Mouse (Mus musculus) midbrain, embryonic 12.5 days (tissue): Measurements from ENCODE around the gene Wfdc2. TPM values are rescaled to one million over a fixed set of nuclear protein-coding genes. Genes with fewer than 3 reads are reported as not detected.

Experiments used
- ATAC-seq: fragments of 200-750 bp; cut with Nextera tagmentation; 2 replicates; pipeline ENCODE4 v1.8.0; 2017; ENCODE audit warnings: low read depth, moderate TSS enrichment, moderate library complexity; ENCODE audit not compliant: low FRiP score
- H3K27ac ChIP-seq: fragments of 300-500 bp; sonication (generic); replicated peaks from 2 replicates; pipeline ENCODE4 v1.5.1; 2016; ENCODE audit warnings: mild to moderate bottlenecking
- H3K27me3 ChIP-seq: fragments of 300-500 bp; sonication (generic); 2 replicates; pipeline ENCODE4 v1.6.1; 2016; ENCODE audit warnings: mild to moderate bottlenecking
- H3K36me3 ChIP-seq: fragments of 300-500 bp; sonication (generic); 2 replicates; pipeline ENCODE4 v1.6.1; 2016
- H3K4me1 ChIP-seq: fragments of 300-500 bp; sonication (generic); 2 replicates; pipeline ENCODE4 v1.6.1; 2016
- H3K4me2 ChIP-seq: fragments of 300-500 bp; sonication (generic); replicated peaks from 2 replicates; pipeline ENCODE4 v1.6.1; 2016; ENCODE audit warnings: mild to moderate bottlenecking, moderate library complexity
- H3K4me3 ChIP-seq: fragments of 300-500 bp; sonication (generic); 2 replicates; pipeline ENCODE4 v1.5.1; 2016; ENCODE audit warnings: mild to moderate bottlenecking
- H3K9ac ChIP-seq: fragments of 300-500 bp; sonication (generic); replicated peaks from 2 replicates; pipeline ENCODE4 v1.6.1; 2016; ENCODE audit warnings: mild to moderate bottlenecking, moderate library complexity
- H3K9me3 ChIP-seq: fragments of 300-500 bp; sonication (generic); 2 replicates; pipeline ENCODE4 v1.6.1; 2016; ENCODE audit warnings: mild to moderate bottlenecking
- WGBS: fragments of 180-500 bp; shearing (Covaris S2); methylation state at CpG from one replicate; pipeline ENCODE4 v1.1.7; 2016; 5-methylcytosine and 5-hydroxymethylcytosine counted together
- polyA plus RNA-seq: library from polyadenylated mRNA; unstranded; fragments of >200 nt; fragmentation: Nextera tagmentation; extraction: Ambion mirVana; gene quantifications from 2 replicates; pipeline ENCODE4 v1.2.1, GENCODE M21; 2016

The Wfdc2 gene
- polyA plus RNA-seq = 15.3 and 16.4 TPM in 2 replicates

DNA sequence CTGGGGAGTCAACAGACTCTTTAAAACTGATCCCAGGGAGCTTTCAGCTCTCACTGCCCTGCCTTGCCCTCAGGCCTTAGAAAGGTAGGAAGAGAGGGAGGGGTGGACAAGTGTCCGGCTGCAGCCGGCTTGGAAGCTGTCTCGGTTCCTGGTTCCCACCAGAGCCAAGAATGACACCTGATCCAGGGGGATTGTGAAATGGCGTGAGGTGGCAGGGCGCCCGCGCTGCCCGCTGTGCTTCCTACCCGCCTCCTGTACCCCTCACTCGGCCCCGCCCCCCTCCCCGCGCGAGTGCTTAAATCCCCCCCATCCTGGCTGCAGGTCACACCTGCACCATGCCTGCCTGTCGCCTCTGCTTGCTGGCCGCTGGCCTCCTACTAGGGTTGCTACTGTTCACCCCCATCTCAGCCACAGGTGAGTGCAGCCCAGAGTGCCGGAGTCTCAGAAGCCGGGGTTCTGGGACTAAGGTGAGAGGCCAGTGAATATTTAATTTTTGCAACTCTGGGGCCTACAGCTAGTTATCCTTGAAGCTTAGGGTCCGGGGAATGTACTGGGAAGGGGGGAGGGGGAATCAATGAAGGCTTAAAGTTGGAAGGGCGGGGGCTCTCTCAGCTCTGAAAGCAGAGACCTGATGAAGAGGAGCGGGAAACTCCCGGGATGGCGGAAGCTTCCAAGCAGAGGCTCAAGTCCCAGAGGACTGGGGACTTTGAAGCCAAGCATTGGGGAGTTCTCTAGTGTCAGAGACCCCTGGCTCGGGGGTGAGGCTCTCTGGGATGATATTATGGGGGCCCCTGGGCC is at the start of gene Wfdc2:
Gene Wfdc2, plus strand, starts transcription at position 23 of the 798 bp plus-strand sequence.
- 1% methylated on average over 24 of the region's 24 CpGs for WGBS
- ATAC-seq = no peak
- H3K36me3 ChIP-seq = no peaks in the 10 kb centered on the region

DNA sequence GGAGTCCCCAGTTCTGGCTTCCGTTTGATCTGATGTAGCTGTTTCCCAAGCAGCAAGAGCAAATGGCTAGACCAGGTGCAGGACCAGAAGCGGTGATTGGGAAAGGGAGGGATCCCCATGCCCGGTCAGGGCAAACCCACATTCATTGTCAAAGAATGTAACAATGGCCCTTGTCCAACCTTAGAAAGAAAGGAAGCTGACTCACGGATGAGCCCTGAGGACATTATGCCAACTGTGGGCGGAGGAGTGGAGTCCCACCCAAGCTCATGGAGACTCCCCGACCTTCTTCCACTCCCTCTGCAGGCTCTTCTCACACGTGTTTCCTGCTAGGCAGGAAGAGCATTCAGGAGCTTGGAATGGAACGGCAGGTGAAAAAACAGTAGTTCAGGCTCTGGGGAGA is 48.8 kb upstream of the Wfdc2 start:
- Histone ChIP-seq H3K27me3 (no peaks in the 10 kb centered on the region), H3K4me1 (no peaks in the 10 kb centered on the region), H3K9me3 (no peaks in the 10 kb centered on the region), H3K36me3 (no peaks in the 10 kb centered on the region; the same call in 1 of the 2 replicates), H3K4me3 (no peak overlapping the region), H3K9ac (no peak overlapping the region), H3K27ac (no peak overlapping the region), H3K4me2 (no peak overlapping the region)
- no peak for ATAC-seq
- WGBS = 80% methylated on average over 8 of the region's 8 CpGs

More for the DNA sequence above, at the start of gene Wfdc2:
- Histone ChIP-seq H3K4me1 (peaks cover 15% of the 10 kb centered on the region), H3K9me3 (no peaks in the 10 kb centered on the region), H3K27ac (no peak within 1 kb of the TSS), H3K9ac (peak within 1 kb of the TSS; percentile 65), H3K4me3 (peak within 1 kb of the TSS; percentile 44), H3K27me3 (peaks cover 42% of the 10 kb centered on the region), H3K4me2 (peak within 1 kb of the TSS; percentile 88)

DNA sequence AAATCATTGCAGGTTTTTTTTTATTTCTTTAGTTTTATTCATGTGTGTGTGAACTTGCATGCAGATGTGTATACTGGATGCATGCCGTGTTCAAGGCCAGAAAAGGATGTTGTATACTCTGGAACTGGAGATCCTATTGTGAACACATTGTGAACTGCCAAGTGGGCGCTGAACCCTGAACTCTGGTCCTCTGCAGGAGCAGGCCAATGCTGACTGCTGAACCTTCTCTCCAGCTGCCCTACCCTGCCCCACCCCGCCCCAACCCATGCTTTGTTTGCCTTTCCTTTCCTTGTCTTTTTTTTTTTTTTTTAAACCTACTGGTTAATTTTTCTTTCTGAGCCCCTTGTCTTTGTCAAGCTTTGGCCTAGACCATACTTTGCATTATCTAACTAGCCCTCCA is 47.3 kb upstream of the Wfdc2 start:
- H3K27ac ChIP-seq = no peak overlapping the region
- no peaks in the 10 kb centered on the region for H3K36me3 ChIP-seq
- H3K4me2 ChIP-seq = no peak overlapping the region
- no peak overlapping the region for H3K4me3 ChIP-seq
- no peaks in the 10 kb centered on the region for H3K4me1 ChIP-seq
- WGBS = 83% methylated on average over 3 of the region's 3 CpGs
- ATAC-seq = no peak
- no peaks in the 10 kb centered on the region for H3K27me3 ChIP-seq
- no peaks in the 10 kb centered on the region for H3K9me3 ChIP-seq
- no peak overlapping the region for H3K9ac ChIP-seq

DNA sequence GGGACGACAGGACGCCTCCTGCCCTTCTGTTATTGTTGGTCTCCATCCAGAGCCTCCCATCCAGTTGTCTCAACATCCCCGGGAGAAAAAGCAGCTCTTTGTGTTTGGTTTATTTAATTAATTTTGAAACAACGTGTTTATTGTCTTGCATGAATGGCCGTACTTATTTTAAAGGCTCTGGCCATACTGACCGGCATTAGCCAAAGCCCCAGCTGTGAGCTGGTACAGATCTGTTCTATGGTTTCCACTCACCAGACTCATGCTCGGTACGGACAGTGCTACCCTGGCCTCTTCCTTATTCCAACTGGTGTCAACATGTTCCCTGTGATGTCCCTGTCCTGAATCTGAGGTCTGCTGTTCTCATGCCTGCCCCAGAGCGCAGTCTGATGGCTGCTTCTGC is 46.3 kb upstream of the Wfdc2 start:
- 84% methylated on average over 9 of the region's 9 CpGs for WGBS
- no peaks in the 10 kb centered on the region for H3K9me3 ChIP-seq
- no peak overlapping the region for H3K4me2 ChIP-seq
- H3K27me3 ChIP-seq = 0 out of 2 replicates have a peak, but pooled peaks cover 2% of the 10 kb centered on the region
- H3K9ac ChIP-seq = no peak overlapping the region
- H3K4me1 ChIP-seq = no peaks in the 10 kb centered on the region
- H3K27ac ChIP-seq = no peak overlapping the region
- no peaks in the 10 kb centered on the region for H3K36me3 ChIP-seq
- no peak overlapping the region for H3K4me3 ChIP-seq
- no peak for ATAC-seq

DNA sequence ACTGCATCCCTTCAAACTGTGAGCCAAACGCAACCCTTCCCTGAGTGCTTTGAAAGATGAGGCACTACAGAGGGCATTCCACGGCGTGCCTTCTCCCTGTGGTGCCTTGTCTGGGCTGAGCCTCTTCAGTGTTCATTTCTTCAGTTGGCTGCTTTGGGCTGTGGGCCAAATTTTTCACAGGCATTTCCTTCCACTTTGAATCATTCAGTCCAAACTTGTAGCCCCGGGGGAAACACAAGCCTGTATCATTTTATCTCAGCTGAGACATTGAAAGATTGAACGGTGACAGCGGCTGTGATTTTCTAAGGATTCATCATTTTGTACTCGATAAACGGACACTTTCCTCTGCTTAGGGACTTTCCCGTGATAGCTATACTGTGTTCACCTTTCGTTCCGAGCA is 45.6 kb upstream of the Wfdc2 start:
- 0 out of 2 replicates have a peak, but pooled peaks cover 2% of the 10 kb centered on the region for H3K4me1 ChIP-seq
- WGBS = 87% methylated on average over 11 of the region's 11 CpGs

DNA sequence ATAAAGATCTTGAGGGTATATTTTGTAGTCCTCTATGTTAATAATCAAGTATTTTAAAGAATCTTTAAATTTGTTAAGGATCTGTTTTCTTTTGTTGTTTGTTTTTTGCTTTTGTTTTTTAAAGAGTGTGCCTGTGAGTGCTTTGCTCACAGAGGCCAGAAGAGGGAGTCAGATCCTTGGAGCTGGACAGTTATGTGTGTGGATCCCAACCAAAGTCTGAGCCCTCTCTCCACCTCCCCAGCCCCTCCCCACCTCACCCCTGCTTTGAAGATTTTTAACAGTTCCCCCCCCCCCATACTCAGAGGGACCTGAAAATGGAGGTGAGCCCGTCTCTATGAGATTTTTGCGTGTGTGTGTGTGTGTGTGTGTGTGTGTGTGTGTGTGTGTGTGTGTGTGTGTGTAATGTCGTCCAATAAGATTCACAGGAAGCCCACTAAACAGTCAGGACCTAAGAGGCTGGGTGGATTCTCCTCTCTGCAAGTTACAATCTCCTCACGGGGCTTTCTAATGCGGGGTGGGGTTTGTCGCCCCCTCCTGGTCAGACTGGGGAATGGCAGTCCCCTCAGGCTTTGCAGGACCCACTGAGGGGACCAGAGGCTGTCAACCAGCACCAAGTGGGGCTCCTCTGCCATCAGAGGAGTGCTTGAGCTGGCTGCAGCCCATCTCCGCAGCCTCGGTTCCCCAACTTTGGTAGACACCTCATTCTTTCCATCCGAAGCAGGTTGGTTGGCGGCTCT is 44.6 kb upstream of the Wfdc2 start:
- H3K27ac ChIP-seq = no peak overlapping the region
- no peak overlapping the region for H3K9ac ChIP-seq
- peaks cover 10% of the 10 kb centered on the region; the same call in 1 of the 2 replicates for H3K27me3 ChIP-seq
- H3K9me3 ChIP-seq = no peaks in the 10 kb centered on the region
- H3K4me3 ChIP-seq = no peak overlapping the region
- 27% methylated on average over 10 of the region's 10 CpGs for WGBS
- no peak overlapping the region for H3K4me2 ChIP-seq
- ATAC-seq = no peak
- H3K4me1 ChIP-seq = 0 out of 2 replicates have a peak, but pooled peaks cover 6% of the 10 kb centered on the region
- H3K36me3 ChIP-seq = no peaks in the 10 kb centered on the region

More for the DNA sequence above, 45.6 kb upstream of the Wfdc2 start:
- H3K9me3 ChIP-seq = no peaks in the 10 kb centered on the region
- H3K4me3 ChIP-seq = no peak overlapping the region
- 0 out of 2 replicates have a peak, but pooled peaks cover 6% of the 10 kb centered on the region for H3K27me3 ChIP-seq
- no peak for ATAC-seq
- H3K36me3 ChIP-seq = no peaks in the 10 kb centered on the region
- no peak overlapping the region for H3K9ac ChIP-seq
- H3K4me2 ChIP-seq = no peak overlapping the region
- H3K27ac ChIP-seq = no peak overlapping the region

DNA sequence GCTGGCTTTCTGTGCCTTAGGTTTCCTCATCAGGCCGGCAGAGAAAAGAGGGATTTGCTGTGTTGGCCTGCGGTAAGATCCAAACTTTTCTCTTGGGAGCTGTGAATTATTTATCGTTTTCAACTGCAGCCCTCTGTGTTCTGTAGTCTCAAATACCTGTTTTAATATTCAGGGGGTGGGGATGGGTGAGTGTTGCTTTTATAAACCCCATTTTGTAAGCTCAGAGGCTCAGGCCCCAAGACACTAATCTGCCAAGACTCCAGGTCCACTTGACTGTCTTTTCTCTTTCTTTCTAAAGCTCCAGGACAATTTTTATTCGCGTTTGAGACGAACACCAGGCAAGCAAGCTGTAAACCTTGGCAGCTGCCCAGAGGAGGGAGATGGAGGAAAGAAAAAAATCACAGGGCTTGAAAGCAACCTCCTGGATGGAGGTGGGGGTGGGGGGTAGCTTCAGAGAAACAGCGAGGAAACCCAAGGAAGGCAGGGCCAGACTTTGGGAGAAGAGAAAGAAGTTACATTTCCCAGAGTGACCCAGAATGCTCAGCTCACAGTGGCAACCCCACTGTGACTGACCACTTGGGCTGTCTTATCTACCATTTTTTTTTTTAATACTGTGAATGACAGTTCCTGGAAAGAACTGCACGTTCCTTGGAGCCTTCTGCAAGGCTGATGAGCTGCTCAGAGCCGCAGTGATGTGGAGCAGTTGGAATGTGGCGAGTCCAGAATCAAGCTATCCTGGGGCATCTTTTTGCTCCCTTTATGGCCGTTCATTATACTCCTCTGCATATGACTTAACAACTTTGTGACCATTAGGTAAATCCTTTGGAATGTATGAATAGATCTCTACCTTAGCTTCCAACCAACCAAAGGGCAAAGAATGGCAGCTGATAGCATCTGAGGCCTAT is 43.7 kb upstream of the Wfdc2 start:
- no peaks in the 10 kb centered on the region for H3K9me3 ChIP-seq
- no peak overlapping the region for H3K9ac ChIP-seq
- H3K4me1 ChIP-seq = 0 out of 2 replicates have a peak, but pooled peaks cover 6% of the 10 kb centered on the region
- no peak for ATAC-seq
- H3K27me3 ChIP-seq = peaks cover 10% of the 10 kb centered on the region; the same call in 1 of the 2 replicates
- 72% methylated on average over 11 of the region's 11 CpGs for WGBS
- no peak overlapping the region for H3K4me2 ChIP-seq
- no peak overlapping the region for H3K4me3 ChIP-seq
- no peak overlapping the region for H3K27ac ChIP-seq
- no peaks in the 10 kb centered on the region for H3K36me3 ChIP-seq

DNA sequence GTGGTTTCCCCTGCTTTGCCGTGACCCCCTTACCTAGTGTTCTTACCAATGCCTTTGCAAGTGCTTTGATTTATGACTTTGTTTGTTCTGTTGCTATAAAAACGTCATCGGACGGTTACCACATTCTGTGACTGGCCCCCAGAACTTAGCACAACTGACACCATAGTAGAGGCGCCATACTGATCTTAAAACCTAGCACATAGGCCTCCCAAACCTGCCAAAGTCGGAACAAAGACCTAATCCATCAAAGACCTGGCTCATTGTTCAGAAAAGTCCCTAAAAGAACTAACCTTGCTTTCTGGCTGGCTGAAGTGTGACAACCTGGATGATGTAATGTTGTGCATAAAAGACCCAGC is 43.1 kb upstream of the Wfdc2 start:
- 83% methylated on average over 6 of the region's 6 CpGs for WGBS

DNA sequence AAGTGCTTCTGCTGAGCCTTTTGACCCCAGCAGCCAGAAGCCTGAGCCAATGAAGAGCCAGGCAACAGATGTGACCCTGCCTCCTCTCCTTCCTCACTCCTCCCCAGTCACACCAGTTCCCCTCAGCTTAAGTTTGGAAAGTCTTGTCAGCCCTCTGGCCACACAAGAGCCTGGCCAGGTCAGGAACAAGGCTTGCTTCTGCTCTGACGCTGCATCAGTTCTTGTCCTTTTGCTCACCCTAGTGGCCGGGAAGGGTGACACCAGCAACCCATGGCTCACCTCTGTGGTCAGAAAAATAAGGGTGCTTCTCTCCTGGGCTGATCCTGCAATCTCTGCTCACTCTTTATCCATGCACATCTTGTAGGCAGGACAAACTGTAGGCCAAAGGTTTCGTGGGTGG is 41.4 kb upstream of the Wfdc2 start:
- H3K9me3 ChIP-seq = no peaks in the 10 kb centered on the region
- no peak overlapping the region for H3K4me2 ChIP-seq
- no peaks in the 10 kb centered on the region for H3K36me3 ChIP-seq
- 13% methylated on average over 3 of the region's 3 CpGs for WGBS
- H3K4me1 ChIP-seq = 0 out of 2 replicates have a peak, but pooled peaks cover 6% of the 10 kb centered on the region
- H3K4me3 ChIP-seq = no peak overlapping the region
- no peak for ATAC-seq
- no peak overlapping the region for H3K27ac ChIP-seq
- H3K27me3 ChIP-seq = peaks cover 10% of the 10 kb centered on the region; the same call in 1 of the 2 replicates
- H3K9ac ChIP-seq = no peak overlapping the region

More for the DNA sequence above, 43.1 kb upstream of the Wfdc2 start:
- H3K9ac ChIP-seq = no peak overlapping the region
- H3K9me3 ChIP-seq = no peaks in the 10 kb centered on the region
- no peak overlapping the region for H3K4me2 ChIP-seq
- no peak overlapping the region for H3K27ac ChIP-seq
- H3K27me3 ChIP-seq = peaks cover 10% of the 10 kb centered on the region; the same call in 1 of the 2 replicates
- no peak for ATAC-seq
- no peaks in the 10 kb centered on the region for H3K36me3 ChIP-seq
- H3K4me3 ChIP-seq = no peak overlapping the region
- 0 out of 2 replicates have a peak, but pooled peaks cover 6% of the 10 kb centered on the region for H3K4me1 ChIP-seq

DNA sequence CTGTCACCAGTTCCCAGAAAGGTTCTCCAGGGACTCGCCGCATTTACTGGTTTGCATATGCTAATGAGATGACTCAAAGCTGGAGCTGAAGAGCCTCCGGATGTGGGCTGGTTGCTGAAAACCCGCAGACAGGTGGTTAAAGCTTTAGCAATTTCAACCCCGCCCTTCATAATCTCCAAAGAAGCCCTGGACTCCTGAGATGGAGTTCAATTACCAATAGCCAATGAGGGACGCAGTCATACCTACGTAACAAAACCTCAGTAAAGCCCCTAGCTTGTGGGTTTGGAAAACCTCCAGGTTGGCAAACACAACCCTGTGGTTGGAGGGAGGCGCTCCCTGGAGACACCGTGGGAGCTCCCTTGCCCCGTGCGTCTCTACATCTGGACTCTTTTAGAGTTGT is 40.4 kb upstream of the Wfdc2 start:
- H3K9me3 ChIP-seq = peaks cover 7% of the 10 kb centered on the region; the same call in 1 of the 2 replicates

DNA sequence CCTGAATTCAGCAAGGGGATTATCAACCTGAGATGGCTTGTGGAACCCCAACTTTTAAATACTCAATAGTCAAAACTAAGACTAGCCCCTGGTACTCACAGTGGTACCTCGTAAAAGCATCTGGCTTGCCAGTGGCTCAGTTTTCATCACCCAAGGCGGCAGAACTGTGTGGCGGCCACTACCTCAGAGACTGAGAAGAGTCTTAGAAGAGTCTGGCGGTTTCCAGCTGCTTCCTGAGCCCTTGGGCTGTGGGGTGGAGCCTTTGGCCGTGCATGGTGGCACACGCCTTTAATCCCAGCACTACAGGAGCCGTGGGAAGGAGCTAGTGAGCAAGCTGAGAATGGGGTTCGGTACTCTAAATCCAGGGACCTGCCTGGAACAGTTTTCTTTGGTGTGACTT is 39.9 kb upstream of the Wfdc2 start:
- Histone ChIP-seq H3K4me2 (no peak overlapping the region), H3K9me3 (peaks cover 10% of the 10 kb centered on the region; the same call in 1 of the 2 replicates), H3K36me3 (no peaks in the 10 kb centered on the region), H3K4me1 (0 out of 2 replicates have a peak, but pooled peaks cover 6% of the 10 kb centered on the region), H3K9ac (no peak overlapping the region), H3K27me3 (peaks cover 10% of the 10 kb centered on the region; the same call in 1 of the 2 replicates), H3K27ac (no peak overlapping the region), H3K4me3 (no peak overlapping the region)
- WGBS = 22% methylated on average over 8 of the region's 8 CpGs
- no peak for ATAC-seq

More for the DNA sequence above, 40.4 kb upstream of the Wfdc2 start:
- H3K4me3 ChIP-seq = no peak overlapping the region
- no peak overlapping the region for H3K27ac ChIP-seq
- H3K36me3 ChIP-seq = no peaks in the 10 kb centered on the region
- no peak overlapping the region for H3K9ac ChIP-seq
- ATAC-seq = no peak
- WGBS = 20% methylated on average over 11 of the region's 11 CpGs
- no peak overlapping the region for H3K4me2 ChIP-seq
- peaks cover 10% of the 10 kb centered on the region; the same call in 1 of the 2 replicates for H3K27me3 ChIP-seq
- 0 out of 2 replicates have a peak, but pooled peaks cover 6% of the 10 kb centered on the region for H3K4me1 ChIP-seq
